Mouse (Mus musculus): ENCODE results near the gene Cnot6. TPM values are rescaled to one million over a fixed set of nuclear protein-coding genes. Genes with fewer than 3 reads are reported as not detected.

The Cnot6 gene
- polyA plus RNA-seq, 1 experiment from 2014 or later: 30.0 TPM

DNA sequence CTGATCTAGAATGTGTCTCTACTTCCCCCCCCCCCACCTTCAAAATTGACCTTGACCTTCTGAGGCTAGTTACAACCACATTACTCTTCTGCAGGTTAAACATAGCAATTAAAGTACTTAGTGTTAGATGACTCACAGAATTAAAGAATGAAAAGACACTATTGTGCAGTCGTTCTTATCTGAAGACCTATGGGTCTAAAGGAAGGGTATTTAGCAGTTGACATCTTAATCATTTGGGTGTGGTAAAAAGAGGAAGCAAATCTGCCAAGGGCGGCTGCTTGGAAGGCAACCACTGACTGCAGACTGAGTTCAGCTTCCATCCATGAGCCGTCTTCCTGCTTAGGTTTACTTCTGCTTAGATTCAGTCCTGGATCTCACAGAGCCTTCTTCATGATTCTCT is 27.3 kb upstream of the Cnot6 start:
- H3K4me1 ChIP-seq (ENCODE audit: control insufficient read depth, insufficient read depth, low read length): peaks cover 9% of the 10 kb centered on the region
- no peak overlapping the region for H3K9ac ChIP-seq (ENCODE audit: low read length)
- no peaks in the 10 kb centered on the region for H3K36me3 ChIP-seq (ENCODE audit: control insufficient read depth, insufficient read depth)
- 47% methylated on average over 3 of the region's 3 CpGs for WGBS
- H3K27me3 ChIP-seq (ENCODE audit: control insufficient read depth, insufficient read depth, low read length): no peaks in the 10 kb centered on the region
- no peak for ATAC-seq (replicated peaks; ENCODE audit: extremely low read depth, insufficient read depth, low FRiP score)
- no peak overlapping the region for H3K4me3 ChIP-seq (ENCODE audit: low read length)
- H3K9me3 ChIP-seq (replicated peaks; ENCODE audit: control insufficient read depth, low read length): no peaks in the 10 kb centered on the region
- no peak overlapping the region for H3K4me2 ChIP-seq (ENCODE audit: low read depth, low read length)
- H3K27ac ChIP-seq (ENCODE audit: low read length): no peak overlapping the region

DNA sequence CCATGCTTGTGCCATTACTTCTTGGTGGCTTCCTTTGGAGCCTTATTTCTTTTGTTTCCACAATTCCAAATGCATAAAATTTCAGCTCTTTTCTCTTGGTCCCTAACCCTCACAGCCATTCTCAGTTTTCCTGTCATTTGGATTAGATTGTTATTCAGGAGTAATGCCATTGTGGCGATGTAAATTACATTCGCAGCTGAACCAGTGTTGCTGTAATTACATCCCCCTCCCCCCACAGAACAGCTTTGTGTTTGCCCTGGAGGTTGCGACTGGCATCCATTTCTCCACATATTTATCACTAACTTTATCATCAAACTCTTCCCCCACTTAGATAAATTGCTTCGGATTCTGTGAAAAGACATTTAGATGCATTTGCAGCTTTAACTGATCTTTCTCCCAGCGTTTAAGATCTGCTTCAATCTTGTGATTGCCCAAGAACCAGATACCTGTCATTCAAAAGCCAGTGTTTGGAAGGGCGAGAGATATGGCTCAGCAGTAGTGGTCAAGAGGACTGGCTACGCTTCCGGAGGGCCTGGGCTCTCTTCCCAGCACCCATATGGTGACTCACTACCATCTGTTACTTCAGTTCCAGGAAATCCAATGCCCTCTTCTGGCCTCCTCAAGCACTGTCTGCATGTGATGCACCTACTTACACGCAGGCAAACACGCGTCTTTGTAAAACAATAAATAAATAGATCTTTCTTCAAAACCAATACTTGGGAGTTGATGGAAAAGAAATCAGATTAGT is 26.3 kb upstream of the Cnot6 start:
- H3K9ac ChIP-seq (ENCODE audit: low read length): no peak overlapping the region
- H3K36me3 ChIP-seq (ENCODE audit: control insufficient read depth, insufficient read depth): no peaks in the 10 kb centered on the region
- H3K4me1 ChIP-seq (ENCODE audit: control insufficient read depth, insufficient read depth, low read length): peaks cover 9% of the 10 kb centered on the region
- H3K27me3 ChIP-seq (ENCODE audit: control insufficient read depth, insufficient read depth, low read length): no peaks in the 10 kb centered on the region
- no peak overlapping the region for H3K4me2 ChIP-seq (ENCODE audit: low read depth, low read length)
- H3K4me3 ChIP-seq (ENCODE audit: low read length): no peak overlapping the region
- H3K27ac ChIP-seq (ENCODE audit: low read length): no peak overlapping the region
- ATAC-seq (replicated peaks; ENCODE audit: extremely low read depth, insufficient read depth, low FRiP score): no peak
- 79% methylated on average over 11 of the region's 11 CpGs for WGBS
- H3K9me3 ChIP-seq (replicated peaks; ENCODE audit: control insufficient read depth, low read length): no peaks in the 10 kb centered on the region

DNA sequence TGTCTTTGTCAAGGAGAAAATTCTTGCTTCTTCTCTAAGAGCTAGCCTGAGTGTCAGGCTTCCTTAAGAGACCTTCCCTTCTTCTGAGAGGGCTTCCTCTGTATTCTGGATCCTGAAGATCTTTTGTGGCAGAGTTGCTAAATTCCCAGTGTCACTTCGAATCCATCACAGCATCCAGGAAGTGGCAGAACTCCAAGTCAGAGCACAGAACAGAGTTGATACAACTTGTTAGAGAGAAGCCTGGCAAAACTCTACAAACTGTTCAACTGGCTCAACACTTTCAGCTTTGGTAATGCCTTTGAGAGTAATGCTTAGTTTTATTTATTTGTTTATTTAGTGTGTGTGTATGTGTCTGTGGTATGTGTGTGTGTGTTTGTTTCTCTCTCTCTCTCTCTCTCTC is 25.1 kb upstream of the Cnot6 start:
- no peak overlapping the region for H3K4me3 ChIP-seq (ENCODE audit: low read length)
- H3K4me2 ChIP-seq (ENCODE audit: low read depth, low read length): no peak overlapping the region
- no peaks in the 10 kb centered on the region for H3K9me3 ChIP-seq (replicated peaks; ENCODE audit: control insufficient read depth, low read length)
- H3K4me1 ChIP-seq (ENCODE audit: control insufficient read depth, insufficient read depth, low read length): peaks cover 9% of the 10 kb centered on the region
- no peaks in the 10 kb centered on the region for H3K27me3 ChIP-seq (ENCODE audit: control insufficient read depth, insufficient read depth, low read length)
- no peak for ATAC-seq (replicated peaks; ENCODE audit: extremely low read depth, insufficient read depth, low FRiP score)
- no peaks in the 10 kb centered on the region for H3K36me3 ChIP-seq (ENCODE audit: control insufficient read depth, insufficient read depth)
- H3K27ac ChIP-seq (ENCODE audit: low read length): no peak overlapping the region
- WGBS: 30% methylated on average over 1 of the region's 1 CpGs
- no peak overlapping the region for H3K9ac ChIP-seq (ENCODE audit: low read length)

DNA sequence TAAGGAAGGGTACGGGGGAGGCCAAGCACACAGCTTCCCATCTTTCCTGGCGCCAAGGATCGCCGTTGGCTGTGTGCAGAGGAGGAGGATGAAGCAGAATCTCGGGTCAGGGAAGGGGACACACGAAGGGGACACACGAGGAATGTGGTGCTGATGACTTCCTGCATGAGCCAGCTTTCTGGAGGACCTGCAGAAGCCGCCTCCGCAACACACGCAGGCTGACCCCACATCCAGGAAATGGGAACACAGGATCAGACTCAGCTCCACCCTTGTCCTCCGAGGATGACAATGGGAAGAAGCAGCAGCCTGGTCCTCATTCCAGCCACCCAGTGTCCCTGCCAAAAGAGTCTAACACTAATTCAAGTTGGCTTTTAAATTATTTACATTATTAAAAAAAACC is 22.2 kb upstream of the Cnot6 start:
- ATAC-seq (replicated peaks; ENCODE audit: extremely low read depth, insufficient read depth, low FRiP score): no peak
- WGBS: 72% methylated on average over 11 of the region's 11 CpGs

DNA sequence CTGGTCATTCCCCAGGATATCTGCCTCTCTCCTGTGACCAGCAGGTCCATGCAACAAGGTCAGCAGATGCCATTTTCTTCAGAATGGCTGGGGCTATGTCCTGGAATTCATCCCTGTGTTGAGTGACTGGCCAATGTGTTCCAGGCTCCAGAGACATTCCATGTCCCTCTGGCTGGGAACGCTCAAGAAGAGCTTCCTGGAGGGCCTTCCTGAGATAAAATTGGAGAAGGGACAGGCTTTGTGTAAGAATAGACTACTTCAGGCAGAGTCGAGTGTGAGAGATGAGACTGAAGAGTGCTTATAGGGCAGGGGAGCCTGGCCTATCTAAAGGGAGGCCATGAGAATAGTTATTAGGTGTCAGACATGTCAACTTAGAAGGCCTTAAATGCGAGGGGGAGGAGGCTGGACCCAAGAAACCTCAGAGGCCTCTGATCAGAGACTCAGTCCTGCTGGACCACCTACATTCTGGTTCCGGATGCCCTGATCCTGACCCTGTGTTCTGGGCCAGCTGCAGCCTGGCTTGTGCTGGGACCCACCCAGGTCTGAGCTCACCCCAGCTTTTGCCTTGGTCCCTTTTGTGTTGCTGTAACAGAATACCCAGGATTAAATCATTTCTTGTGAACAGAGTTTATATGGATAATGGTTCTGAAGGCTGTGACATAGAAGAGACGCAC is 17.9 kb upstream of the Cnot6 start:
- Histone ChIP-seq H3K27ac (ENCODE audit: low read length) (no peak overlapping the region), H3K36me3 (ENCODE audit: control insufficient read depth, insufficient read depth) (no peaks in the 10 kb centered on the region), H3K27me3 (ENCODE audit: control insufficient read depth, insufficient read depth, low read length) (no peaks in the 10 kb centered on the region), H3K9me3 (replicated peaks; ENCODE audit: control insufficient read depth, low read length) (no peaks in the 10 kb centered on the region), H3K4me2 (ENCODE audit: low read depth, low read length) (no peak overlapping the region), H3K4me1 (ENCODE audit: control insufficient read depth, insufficient read depth, low read length) (peaks cover 9% of the 10 kb centered on the region), H3K9ac (ENCODE audit: low read length) (no peak overlapping the region), H3K4me3 (ENCODE audit: low read length) (no peak overlapping the region)
- 52% methylated on average over 5 of the region's 5 CpGs for WGBS
- no peak for ATAC-seq (replicated peaks; ENCODE audit: extremely low read depth, insufficient read depth, low FRiP score)

More for the DNA sequence above, 22.2 kb upstream of the Cnot6 start:
- Histone ChIP-seq H3K4me3 (ENCODE audit: low read length) (no peak overlapping the region), H3K27me3 (ENCODE audit: control insufficient read depth, insufficient read depth, low read length) (no peaks in the 10 kb centered on the region), H3K9me3 (replicated peaks; ENCODE audit: control insufficient read depth, low read length) (no peaks in the 10 kb centered on the region), H3K27ac (ENCODE audit: low read length) (no peak overlapping the region), H3K9ac (ENCODE audit: low read length) (no peak overlapping the region), H3K4me1 (ENCODE audit: control insufficient read depth, insufficient read depth, low read length) (peaks cover 9% of the 10 kb centered on the region), H3K36me3 (ENCODE audit: control insufficient read depth, insufficient read depth) (no peaks in the 10 kb centered on the region), H3K4me2 (ENCODE audit: low read depth, low read length) (no peak overlapping the region)

DNA sequence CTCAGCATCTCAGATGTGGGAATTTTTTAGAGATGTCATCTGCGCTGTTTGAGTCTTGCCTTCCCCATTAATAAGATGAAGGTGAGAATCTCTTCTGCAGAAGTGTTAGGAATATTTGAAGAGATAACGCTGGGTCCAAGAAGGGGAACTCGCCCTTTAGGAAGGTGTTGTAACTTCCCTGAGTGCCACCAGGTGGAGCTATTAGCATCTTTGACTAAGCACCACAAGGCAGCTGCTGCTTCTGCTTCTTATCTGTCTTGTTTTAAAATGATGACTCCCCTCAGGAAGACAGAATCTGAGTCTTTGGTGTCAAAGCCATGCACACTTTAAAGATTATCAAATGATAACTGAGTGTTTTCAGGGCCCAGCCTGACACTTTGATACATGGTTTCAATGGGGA is 15.4 kb upstream of the Cnot6 start:
- Histone ChIP-seq H3K27ac (ENCODE audit: low read length) (no peak overlapping the region), H3K9me3 (replicated peaks; ENCODE audit: control insufficient read depth, low read length) (no peaks in the 10 kb centered on the region), H3K9ac (ENCODE audit: low read length) (no peak overlapping the region), H3K4me2 (ENCODE audit: low read depth, low read length) (no peak overlapping the region), H3K4me1 (ENCODE audit: control insufficient read depth, insufficient read depth, low read length) (peaks cover 9% of the 10 kb centered on the region), H3K36me3 (ENCODE audit: control insufficient read depth, insufficient read depth) (no peaks in the 10 kb centered on the region), H3K4me3 (ENCODE audit: low read length) (no peak overlapping the region), H3K27me3 (ENCODE audit: control insufficient read depth, insufficient read depth, low read length) (no peaks in the 10 kb centered on the region)
- WGBS: 7% methylated on average over 3 of the region's 3 CpGs
- ATAC-seq (replicated peaks; ENCODE audit: extremely low read depth, insufficient read depth, low FRiP score): no peak

DNA sequence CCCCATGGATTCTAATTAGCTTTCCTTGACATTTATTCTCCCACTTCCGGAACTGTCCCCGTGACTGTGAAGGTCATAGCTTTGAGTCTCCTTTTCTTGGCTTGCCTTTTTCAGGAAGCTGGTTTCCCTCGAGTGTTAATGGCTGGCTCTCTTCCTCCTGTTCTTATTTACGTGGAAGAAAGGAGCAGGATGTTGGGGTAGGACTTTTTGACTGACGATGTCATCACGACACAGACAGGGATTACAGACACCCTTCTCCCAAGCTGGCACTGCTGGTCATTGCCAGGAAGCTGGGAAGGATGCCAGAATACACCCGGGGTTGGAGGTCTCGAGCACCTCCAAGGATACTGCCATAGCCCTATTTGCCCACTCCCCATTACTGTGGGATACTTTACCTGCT is 14.3 kb upstream of the Cnot6 start:
- Histone ChIP-seq H3K4me2 (ENCODE audit: low read depth, low read length) (peak overlapping the region; percentile 17; the same call in 1 of the 2 replicates), H3K36me3 (ENCODE audit: control insufficient read depth, insufficient read depth) (no peaks in the 10 kb centered on the region), H3K9ac (ENCODE audit: low read length) (no peak overlapping the region), H3K4me1 (ENCODE audit: control insufficient read depth, insufficient read depth, low read length) (peaks cover 9% of the 10 kb centered on the region), H3K27ac (ENCODE audit: low read length) (0 out of 2 replicates have a peak overlapping the region, but pooled peaks have one; percentile 16), H3K27me3 (ENCODE audit: control insufficient read depth, insufficient read depth, low read length) (no peaks in the 10 kb centered on the region), H3K4me3 (ENCODE audit: low read length) (no peak overlapping the region), H3K9me3 (replicated peaks; ENCODE audit: control insufficient read depth, low read length) (no peaks in the 10 kb centered on the region)
- WGBS: 35% methylated on average over 8 of the region's 8 CpGs
- 0 out of 2 replicates have a peak, but pooled peaks have one; percentile 14 for ATAC-seq (replicated peaks; ENCODE audit: extremely low read depth, insufficient read depth, low FRiP score)

DNA sequence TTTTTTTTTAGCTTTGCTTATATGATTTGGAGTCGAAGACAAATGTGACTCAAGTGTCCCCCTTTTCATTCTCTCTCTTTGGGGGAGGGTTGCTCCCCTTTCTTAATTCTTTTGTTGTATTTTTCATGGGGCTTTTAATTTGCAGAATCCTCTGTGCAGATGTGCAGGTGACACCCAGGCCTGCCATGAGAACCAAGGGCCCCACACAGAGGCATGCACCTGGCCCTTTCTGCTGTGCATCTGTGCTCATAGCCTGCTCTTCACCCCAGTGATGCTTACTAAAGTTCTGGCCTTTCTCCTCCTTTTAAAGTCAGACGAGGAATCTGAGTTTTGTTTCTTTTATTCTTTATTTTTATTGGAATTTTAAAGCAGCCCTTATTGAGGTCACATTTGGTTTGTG is 12.2 kb upstream of the Cnot6 start:
- Histone ChIP-seq H3K9ac (ENCODE audit: low read length) (no peak overlapping the region), H3K4me3 (ENCODE audit: low read length) (no peak overlapping the region), H3K36me3 (ENCODE audit: control insufficient read depth, insufficient read depth) (no peaks in the 10 kb centered on the region), H3K4me1 (ENCODE audit: control insufficient read depth, insufficient read depth, low read length) (peaks cover 13% of the 10 kb centered on the region), H3K4me2 (ENCODE audit: low read depth, low read length) (no peak overlapping the region), H3K27me3 (ENCODE audit: control insufficient read depth, insufficient read depth, low read length) (no peaks in the 10 kb centered on the region), H3K27ac (ENCODE audit: low read length) (no peak overlapping the region), H3K9me3 (replicated peaks; ENCODE audit: control insufficient read depth, low read length) (no peaks in the 10 kb centered on the region)
- WGBS: 71% methylated on average over 2 of the region's 2 CpGs
- ATAC-seq (replicated peaks; ENCODE audit: extremely low read depth, insufficient read depth, low FRiP score): no peak

DNA sequence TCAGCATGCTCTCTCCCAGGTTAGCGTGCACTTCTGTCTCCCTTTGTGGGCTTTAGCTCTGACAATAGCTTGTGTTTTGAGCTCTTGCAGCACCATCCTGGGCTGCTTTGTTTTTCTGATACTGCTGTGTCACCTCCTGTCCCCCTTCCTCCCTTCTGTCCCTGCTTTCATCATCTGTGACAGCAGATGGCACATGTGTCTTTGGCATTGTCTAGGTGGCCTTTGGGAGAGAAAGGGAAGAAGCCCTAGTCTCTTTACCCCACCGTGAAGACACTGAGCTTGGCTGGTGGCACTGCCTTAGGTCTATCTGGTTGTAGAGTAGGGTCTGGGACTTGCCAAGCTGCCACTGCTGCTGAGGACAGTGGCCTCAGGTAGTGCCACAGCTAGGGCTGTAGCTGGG is 10.8 kb upstream of the Cnot6 start:
- WGBS: 73% methylated on average over 2 of the region's 2 CpGs
- Histone ChIP-seq H3K27me3 (ENCODE audit: control insufficient read depth, insufficient read depth, low read length) (no peaks in the 10 kb centered on the region), H3K4me2 (ENCODE audit: low read depth, low read length) (no peak overlapping the region), H3K4me3 (ENCODE audit: low read length) (no peak overlapping the region), H3K36me3 (ENCODE audit: control insufficient read depth, insufficient read depth) (no peaks in the 10 kb centered on the region), H3K9ac (ENCODE audit: low read length) (no peak overlapping the region), H3K9me3 (replicated peaks; ENCODE audit: control insufficient read depth, low read length) (no peaks in the 10 kb centered on the region), H3K27ac (ENCODE audit: low read length) (no peak overlapping the region), H3K4me1 (ENCODE audit: control insufficient read depth, insufficient read depth, low read length) (peaks cover 11% of the 10 kb centered on the region)
- ATAC-seq (replicated peaks; ENCODE audit: extremely low read depth, insufficient read depth, low FRiP score): no peak; the same call in 1 of the 2 replicates
